Mouse (Mus musculus): ENCODE data around the gene Fam198b.

The Fam198b gene

DNA sequence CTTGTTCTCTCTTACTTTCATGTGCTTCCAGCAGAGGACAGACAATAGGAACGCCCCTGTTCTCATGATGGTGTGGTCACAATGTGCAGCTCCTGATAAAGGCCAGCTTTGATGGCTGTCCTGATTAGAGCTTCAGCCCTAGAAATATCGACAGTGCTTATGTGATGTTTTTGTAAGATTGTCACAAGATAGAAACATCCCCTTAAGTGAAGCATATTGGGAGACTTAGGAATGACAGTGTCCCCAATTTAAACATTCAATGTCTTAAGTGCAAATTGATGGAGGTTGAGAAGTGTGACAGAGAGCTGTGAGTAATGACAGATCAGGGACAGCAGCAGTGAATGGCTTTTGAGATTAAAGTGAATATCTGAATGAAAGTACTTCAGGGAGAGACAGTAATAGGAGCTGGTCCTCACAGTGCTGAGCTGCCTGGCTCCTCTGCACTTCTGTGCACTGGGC, 99.7 kb downstream of the Fam198b start:
- DNase-seq (ENCODE audit: low spot score) = no peak

DNA sequence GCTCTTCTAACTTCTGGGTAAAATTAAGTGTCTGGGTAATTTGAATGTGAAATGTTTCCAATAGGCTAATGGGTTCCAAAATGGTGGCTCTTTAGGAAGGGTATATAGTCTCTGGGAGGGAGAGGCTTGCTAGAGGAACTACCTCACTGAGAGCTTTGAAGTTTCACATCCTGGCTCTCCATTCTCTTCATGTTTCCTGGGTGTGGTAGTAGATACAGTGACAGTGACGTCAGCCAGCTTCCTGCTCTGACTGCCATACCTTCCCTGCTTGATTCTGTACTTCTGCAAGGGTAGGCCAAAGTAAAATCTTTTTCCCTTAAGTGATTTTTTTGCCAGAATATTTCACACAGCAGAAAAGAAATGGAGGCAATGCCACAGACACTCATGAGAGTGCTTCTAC, 100.2 kb downstream of the Fam198b start:
- DNase-seq (ENCODE audit: low spot score) = no peak

DNA sequence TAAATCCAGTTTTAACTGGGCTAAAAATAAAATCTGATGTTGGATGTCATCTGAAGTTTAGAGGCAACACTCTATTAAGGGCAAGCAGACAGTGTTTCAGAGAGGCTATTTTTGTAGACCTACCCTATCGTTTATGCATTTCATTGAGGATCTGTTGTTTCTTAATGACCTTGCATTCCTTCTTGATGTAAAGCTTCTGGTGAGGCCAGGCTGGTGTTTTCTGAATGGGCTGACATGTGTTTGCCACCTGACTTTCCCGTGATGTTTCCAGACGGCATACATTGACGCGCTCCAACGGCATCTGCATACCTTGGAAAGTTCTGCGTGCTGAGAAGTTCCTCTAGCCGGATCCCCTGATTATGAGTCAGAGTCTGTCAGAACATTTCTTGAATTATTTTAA, 104.9 kb downstream of the Fam198b start:
- no peak for DNase-seq (ENCODE audit: low spot score)

DNA sequence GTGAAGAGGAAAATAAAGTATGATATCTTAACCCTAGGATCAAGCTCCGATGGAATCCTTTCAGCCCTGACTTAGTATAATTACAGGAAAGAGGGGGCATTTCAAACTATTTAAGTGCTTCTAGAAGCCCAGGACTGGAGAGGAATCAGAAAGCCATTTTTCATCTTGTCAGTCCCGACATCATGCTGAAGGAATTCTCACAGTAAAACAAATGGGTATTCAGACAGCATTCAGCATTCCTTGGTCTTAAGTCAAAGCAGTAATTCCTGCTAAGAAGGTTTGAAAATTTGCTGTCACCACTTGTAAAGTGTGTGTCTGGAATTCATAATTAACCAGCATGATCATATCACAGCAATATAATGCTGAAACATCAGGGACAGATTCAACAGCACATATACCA, 105.6 kb downstream of the Fam198b start:
- no peak for DNase-seq (ENCODE audit: low spot score)

DNA sequence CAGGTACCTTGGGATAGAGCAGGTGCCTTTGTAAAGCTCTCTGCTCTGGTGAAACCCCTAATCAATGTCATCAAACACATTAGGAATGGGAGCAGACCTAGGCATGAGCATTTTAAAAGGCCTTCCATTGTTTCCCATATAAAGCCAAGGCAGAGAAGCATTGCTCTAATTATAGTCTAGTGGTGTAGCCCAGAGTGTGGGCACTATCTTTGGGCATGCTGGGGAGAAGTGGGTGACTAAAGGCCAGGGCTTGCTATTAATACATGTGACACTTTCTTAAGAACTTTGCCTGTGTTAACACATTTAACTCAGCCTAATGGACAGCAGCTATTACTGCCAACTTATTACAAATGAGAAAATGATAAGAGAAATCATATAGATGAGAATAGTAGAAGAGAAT, 106.1 kb downstream of the Fam198b start:
- DNase-seq (ENCODE audit: low spot score) = no peak

DNA sequence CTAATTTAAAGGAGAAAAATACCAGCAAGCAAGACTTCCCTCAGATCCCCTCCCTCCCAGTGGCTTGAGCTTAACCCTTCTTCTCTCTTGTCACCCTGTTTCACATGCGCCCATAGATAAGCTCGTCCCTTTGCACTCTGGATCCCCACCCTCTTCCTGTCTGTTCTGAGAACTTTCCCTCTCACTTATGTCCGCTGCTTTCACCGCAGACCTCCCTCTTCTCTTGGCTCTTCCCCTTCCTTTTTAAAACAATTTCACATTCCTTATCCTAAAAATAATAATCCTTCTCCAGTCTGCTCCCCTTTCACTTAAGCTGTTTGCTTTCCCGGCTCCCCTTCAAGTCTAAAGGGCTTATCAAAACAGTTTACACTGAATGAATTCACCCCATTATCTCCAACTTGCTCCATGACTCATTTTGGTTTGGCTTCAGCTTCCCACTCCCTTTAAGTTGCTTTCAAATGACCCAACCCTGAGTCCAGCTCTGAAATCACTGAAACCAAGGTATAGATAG, 109.8 kb downstream of the Fam198b start:
- no peak for DNase-seq (ENCODE audit: low spot score)

DNA sequence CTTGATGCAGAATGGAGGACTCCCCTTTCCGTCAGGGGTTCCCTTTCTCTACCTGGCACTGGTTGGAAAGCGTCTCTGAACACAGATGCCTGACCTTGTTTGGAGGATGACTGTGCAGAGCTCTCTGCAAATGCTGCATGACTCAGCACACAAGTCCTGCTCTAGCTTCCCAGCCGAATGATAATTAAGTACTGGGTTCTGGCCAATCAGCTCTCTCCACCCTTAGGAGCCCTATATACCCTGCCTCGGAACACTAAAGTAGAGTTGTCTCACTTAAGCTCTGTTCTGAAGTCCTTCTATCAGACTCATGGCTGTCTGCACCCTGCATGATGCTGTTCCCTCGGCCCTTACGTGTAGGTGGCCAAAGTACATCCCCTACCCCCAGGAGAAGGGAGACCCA, 111.4 kb downstream of the Fam198b start:
- no peak for DNase-seq (ENCODE audit: low spot score)

Data from left cerebral cortex, adult 11 months (tissue).